Mouse (Mus musculus): ENCODE results near the gene Zfp692. TPM values are rescaled to one million over a fixed set of nuclear protein-coding genes. Genes with fewer than 3 reads are reported as not detected.
"Not testable (repeated sequence)": the region's sequence is repeated elsewhere in the genome, so short reads cannot be mapped to it uniquely, and the experiment has no call there.

Gene Zfp692
- polyA plus RNA-seq, 1 experiment from 2014 or later: 16.2 TPM

GRCm38 (mm10) chr11:58362562-58362961 is 55.7 kb downstream of the Zfp692 start:
- ATAC-seq (ENCODE audit: low FRiP score); H3K4me3 ChIP-seq (replicated peaks; ENCODE audit: low read length); H3K27me3 ChIP-seq (ENCODE audit: control insufficient read depth, insufficient read depth, low read length); H3K36me3 ChIP-seq (replicated peaks; ENCODE audit: control insufficient read depth, insufficient read depth); DNase-seq (ENCODE audit: low spot score); H3K4me2 ChIP-seq (replicated peaks); H3K9ac ChIP-seq; H3K9me3 ChIP-seq (ENCODE audit: control insufficient read depth, low read length); H3K4me1 ChIP-seq (replicated peaks; ENCODE audit: control insufficient read depth, insufficient read depth, low read length); H3K27ac ChIP-seq: not testable (repeated sequence)
- no CpG with 5 or more reads among the region's 6 CpGs for WGBS

Other genes starting within 250 kb of the Zfp692 start
- gene Gm12248, start 213.9 kb upstream of the Zfp692 start, polyA plus RNA-seq (2014; fragmentation: Nextera tagmentation; extraction: Ambion mirVana): not detected in 2 replicates
- gene Cnot8, start 202.9 kb upstream of the Zfp692 start, polyA plus RNA-seq (2014; fragmentation: Nextera tagmentation; extraction: Ambion mirVana): 96.1 and 111 TPM in 2 replicates
- gene Gemin5, start 138.5 kb upstream of the Zfp692 start, polyA plus RNA-seq (2014; fragmentation: Nextera tagmentation; extraction: Ambion mirVana): 12.5 and 15.5 TPM in 2 replicates
- 86.9 and 98.4 TPM in 2 replicates for gene Mrpl22, start 135.4 kb upstream of the Zfp692 start, polyA plus RNA-seq (2014; fragmentation: Nextera tagmentation; extraction: Ambion mirVana)
- 1.5 and 2.4 TPM in 2 replicates for gene Igtp, start 107.5 kb upstream of the Zfp692 start, polyA plus RNA-seq (2014; fragmentation: Nextera tagmentation; extraction: Ambion mirVana)
- 0.94 and 1.4 TPM in 2 replicates for gene Irgm2, start 107.5 kb upstream of the Zfp692 start, polyA plus RNA-seq (2014; fragmentation: Nextera tagmentation; extraction: Ambion mirVana)
- not detected in 2 replicates for gene 4930438A08Rik, start 32.3 kb upstream of the Zfp692 start, polyA plus RNA-seq (2014; fragmentation: Nextera tagmentation; extraction: Ambion mirVana)
- gene Zfp672, start 23.3 kb downstream of the Zfp692 start, polyA plus RNA-seq (2014; fragmentation: Nextera tagmentation; extraction: Ambion mirVana): 38.3 and 44.3 TPM in 2 replicates
- 34.3 and 36.5 TPM in 2 replicates for gene Sh3bp5l, start 23.7 kb downstream of the Zfp692 start, polyA plus RNA-seq (2014; fragmentation: Nextera tagmentation; extraction: Ambion mirVana)
- not detected in 2 replicates for gene Lypd8, start 72.0 kb downstream of the Zfp692 start, polyA plus RNA-seq (2014; fragmentation: Nextera tagmentation; extraction: Ambion mirVana)
- gene 1810065E05Rik, start 114.0 kb downstream of the Zfp692 start, polyA plus RNA-seq (2014; fragmentation: Nextera tagmentation; extraction: Ambion mirVana): not detected in 2 replicates
- gene Gm12253, start 125.5 kb downstream of the Zfp692 start, polyA plus RNA-seq (2014; fragmentation: Nextera tagmentation; extraction: Ambion mirVana): not detected in 2 replicates
- not detected in 2 replicates for gene Lypd9, start 145.9 kb downstream of the Zfp692 start, polyA plus RNA-seq (2014; fragmentation: Nextera tagmentation; extraction: Ambion mirVana)
- gene Olfr30, start 155.2 kb downstream of the Zfp692 start, polyA plus RNA-seq (2014; fragmentation: Nextera tagmentation; extraction: Ambion mirVana): not detected in 2 replicates
- gene Olfr332, start 185.5 kb downstream of the Zfp692 start, polyA plus RNA-seq (2014; fragmentation: Nextera tagmentation; extraction: Ambion mirVana): not detected in 2 replicates
- not detected in 2 replicates for gene Olfr331, start 195.5 kb downstream of the Zfp692 start, polyA plus RNA-seq (2014; fragmentation: Nextera tagmentation; extraction: Ambion mirVana)
- not detected in 2 replicates for gene Olfr330, start 227.8 kb downstream of the Zfp692 start, polyA plus RNA-seq (2014; fragmentation: Nextera tagmentation; extraction: Ambion mirVana)
- gene Olfr329-ps, start 239.4 kb downstream of the Zfp692 start, polyA plus RNA-seq (2014; fragmentation: Nextera tagmentation; extraction: Ambion mirVana): 0.12 TPM in 1 of 2 replicates, not detected in the other
- gene Olfr328, start 248.6 kb downstream of the Zfp692 start, polyA plus RNA-seq (2014; fragmentation: Nextera tagmentation; extraction: Ambion mirVana): 0.12 TPM in 1 of 2 replicates, not detected in the other